Mouse (Mus musculus): ENCODE results near the gene Atp5g1.

- TF ChIP-seq GATA1 (IDR thresholded peaks at IDR 0.05; ENCODE audit: borderline replicate concordance, low read length) (no peak), FLI1 (IDR thresholded peaks at IDR 0.05; ENCODE audit: low read length) (no peak)
Observed at GRCm38 (mm10) chr11:96038560-96038959, 36.9 kb downstream of the Atp5g1 start.
